Mouse (Mus musculus) right cerebral cortex, postnatal 4 days (tissue): ENCODE measurements around the gene Zfp953.
"Not testable (repeated sequence)": the region's sequence is repeated elsewhere in the genome, so short reads cannot be mapped to it uniquely, and the experiment has no call there.

Source experiments
- DNase-seq: peaks from one replicate; pipeline ENCODE4 v3.0.0-alpha.2; 2022

The Zfp953 gene

GRCm38 (mm10) chr13:67360131-67360744 is at the start of gene Zfp953, which contains the start of gene Gm28044:
Gene Zfp953 (minus strand): TSS chr13:67360605.
Gene Gm28044 (minus strand): TSS chr13:67360536.
- peak; percentile 75 for DNase-seq

- peak; percentile 69 for DNase-seq
Measured at GRCm38 (mm10) chr13:67399183-67399903, 38.9 kb upstream of the Zfp953 start, which contains the start of gene Zfp429. Gene Zfp429 (minus strand): TSS chr13:67399819.

DNA sequence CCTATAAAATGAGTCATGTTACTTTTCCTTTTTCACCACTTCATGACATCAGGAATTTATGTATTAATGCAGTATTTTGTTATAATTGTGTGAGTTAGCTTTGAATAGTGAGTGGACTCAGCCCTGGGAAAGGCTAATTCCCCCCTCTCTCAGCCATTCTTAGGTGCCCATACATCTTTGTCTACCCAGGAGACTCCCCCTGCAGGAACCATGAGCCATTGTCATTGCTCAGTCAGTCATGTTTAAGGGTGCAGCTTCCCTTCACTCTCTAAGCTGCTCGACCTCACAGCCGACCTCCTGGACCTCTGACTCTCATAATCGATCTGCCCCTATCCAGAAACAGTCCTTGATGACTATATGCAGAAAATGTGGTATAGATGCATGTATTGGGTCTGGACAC is 15.8 kb upstream of the Zfp953 start:
- not testable (repeated sequence) for DNase-seq

GRCm38 (mm10) chr13:67375050-67375911 is 14.9 kb upstream of the Zfp953 start, which contains the start of the genes Gm28041 and Zfp456:
Gene Gm28041 (minus strand): TSS chr13:67375733.
Gene Zfp456 (minus strand): TSS chr13:67375810.
- DNase-seq = peak; percentile 22

DNA sequence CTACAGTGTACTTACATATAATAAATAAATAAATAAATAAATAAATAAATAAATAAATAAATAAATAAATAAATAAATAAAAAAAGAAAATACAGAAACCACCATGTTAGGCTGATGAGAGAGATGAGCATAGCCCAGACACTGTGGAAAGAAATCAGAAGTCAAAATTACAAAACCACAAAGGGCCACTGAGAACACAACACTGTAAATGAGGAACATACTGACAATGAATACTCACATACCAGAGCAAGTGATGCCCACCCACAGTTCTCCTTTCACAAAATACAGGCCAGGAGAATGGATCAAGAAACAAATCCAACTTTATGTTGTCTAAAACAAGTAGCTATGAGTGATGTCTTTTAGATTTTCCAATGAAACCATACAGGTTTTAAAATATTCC is 8.6 kb downstream of the Zfp953 start:
- no peak for DNase-seq

- DNase-seq = no peak
Measured at GRCm38 (mm10) chr13:67343422-67343821, 17.0 kb downstream of the Zfp953 start.

- no peak for DNase-seq
Measured at GRCm38 (mm10) chr13:67332877-67333276, 27.5 kb downstream of the Zfp953 start.

- peak; percentile 47 for DNase-seq
Measured at GRCm38 (mm10) chr13:67332019-67332724, 28.2 kb downstream of the Zfp953 start, which contains the start of gene Zfp595. Gene Zfp595 (minus strand): TSS chr13:67332570.

- peak; percentile 3 for DNase-seq
Measured at GRCm38 (mm10) chr13:67306718-67307117, 53.7 kb downstream of the Zfp953 start.

DNA sequence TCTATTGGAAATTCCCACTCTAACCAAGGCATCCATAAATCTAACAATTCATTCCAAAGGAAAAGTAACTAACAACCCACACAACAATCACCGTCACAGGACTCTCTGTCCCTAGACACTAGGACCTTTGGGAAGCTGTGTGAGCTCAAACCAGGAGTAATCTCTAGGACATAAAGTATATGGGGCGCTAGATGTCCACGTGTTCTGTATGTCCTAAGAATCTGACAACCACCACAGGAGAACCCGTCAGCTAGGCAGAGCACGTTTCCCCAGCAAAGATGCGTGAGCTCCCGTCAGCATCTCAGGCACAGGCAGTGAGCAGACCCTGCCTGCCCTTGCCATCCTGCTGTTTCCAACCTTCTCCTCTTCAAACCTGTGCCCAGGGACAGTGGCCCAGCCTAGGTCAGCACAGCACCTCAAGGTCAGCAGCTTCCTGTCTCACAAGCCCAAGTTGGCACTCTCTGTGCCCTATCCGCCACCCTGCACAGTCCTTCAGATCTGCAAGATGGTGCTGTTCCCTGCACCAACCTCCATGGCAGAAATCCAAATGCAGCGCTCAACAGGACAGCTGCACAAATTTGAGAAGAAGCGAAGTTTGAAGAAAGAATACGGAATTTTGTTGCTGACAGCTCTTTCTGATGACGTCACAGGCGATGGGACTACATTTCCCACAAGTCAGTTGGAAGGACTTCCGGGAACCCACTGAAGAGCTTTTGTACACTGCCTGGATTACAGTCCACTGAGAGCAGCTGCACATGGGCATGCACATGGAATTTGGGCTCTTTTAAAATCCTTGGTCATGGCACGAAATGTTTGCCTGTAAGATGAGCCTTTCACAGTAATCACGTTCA is 54.4 kb downstream of the Zfp953 start, which contains the start of gene Zfp457:
Zfp457 (minus strand) TSS at position 664 of the 851 bp plus-strand sequence.
- DNase-seq = peak; percentile 75
